Mouse (Mus musculus): ENCODE measurements around the gene Kank2.

- TF ChIP-seq CTCF (IDR thresholded peaks at IDR 0.05; ENCODE audit: low read depth) (no peak), EP300 (optimal IDR thresholded peaks at IDR 0.05) (no peak)
Measured at GRCm38 (mm10) chr9:21728261-21728832, 70.2 kb downstream of the Kank2 start.
